Mouse (Mus musculus): ENCODE measurements around the gene Clk2. TPM values are rescaled to one million over a fixed set of nuclear protein-coding genes. Genes with fewer than 3 reads are reported as not detected.

The Clk2 gene
- total RNA-seq (2021) = 10 to 100 TPM; 36.8 to 52.2 TPM

GRCm38 (mm10) chr3:89164506-89165267, at the start of gene Clk2:
Gene Clk2 (plus strand): TSS chr3:89164795.
- peak; percentile 93 for DNase-seq (ENCODE audit: low spot score in 2 of 2)
- intact Hi-C loops (cut with DNase I) = loop anchor here (5.0 kb wide), 2 partner anchors 47 to 217 kb away; no protein-coding TSS in a partner anchor

GRCm38 (mm10) chr3:89115522-89115921, 49.1 kb upstream of the Clk2 start:
- DNase-seq (ENCODE audit: low spot score in 2 of 2) = no peak
- intact Hi-C loops (cut with DNase I) = loop anchor here (5.0 kb wide), 1 partner anchor 47 kb away; the partner anchor contains the start of genes Clk2 and Hcn3

GRCm38 (mm10) chr3:89123313-89123712, 41.3 kb upstream of the Clk2 start:
- no peak for DNase-seq (ENCODE audit: low spot score in 2 of 2)

GRCm38 (mm10) chr3:89124241-89124640, 40.4 kb upstream of the Clk2 start:
- DNase-seq (ENCODE audit: low spot score in 2 of 2) = no peak
- intact Hi-C loops (cut with DNase I) = no loop called here

More at GRCm38 (mm10) chr3:89123313-89123712, 41.3 kb upstream of the Clk2 start:
- intact Hi-C loops (cut with DNase I) = no loop called here

DNA sequence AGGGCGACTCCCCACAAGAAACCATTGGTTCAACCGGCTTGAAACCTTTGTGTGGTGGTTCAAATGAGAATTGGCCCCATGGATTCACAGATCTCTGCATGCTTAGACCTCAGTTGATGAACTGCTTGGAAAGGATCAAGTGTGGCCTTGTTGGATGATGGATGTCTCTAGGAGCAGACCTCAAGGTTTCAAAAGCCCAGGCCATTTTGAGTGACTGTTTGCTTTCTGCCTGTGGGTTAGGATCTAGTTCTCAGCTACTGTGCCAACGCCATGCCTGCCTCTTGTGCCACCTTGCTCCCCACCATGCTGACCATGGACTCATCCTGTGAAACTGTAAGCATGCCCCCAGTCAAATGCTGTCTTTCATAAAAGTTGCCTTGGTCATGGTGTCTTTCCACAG, 38.6 kb upstream of the Clk2 start:
- DNase-seq (ENCODE audit: low spot score in 2 of 2) = no peak
- intact Hi-C loops (cut with DNase I) = no loop called here

DNA sequence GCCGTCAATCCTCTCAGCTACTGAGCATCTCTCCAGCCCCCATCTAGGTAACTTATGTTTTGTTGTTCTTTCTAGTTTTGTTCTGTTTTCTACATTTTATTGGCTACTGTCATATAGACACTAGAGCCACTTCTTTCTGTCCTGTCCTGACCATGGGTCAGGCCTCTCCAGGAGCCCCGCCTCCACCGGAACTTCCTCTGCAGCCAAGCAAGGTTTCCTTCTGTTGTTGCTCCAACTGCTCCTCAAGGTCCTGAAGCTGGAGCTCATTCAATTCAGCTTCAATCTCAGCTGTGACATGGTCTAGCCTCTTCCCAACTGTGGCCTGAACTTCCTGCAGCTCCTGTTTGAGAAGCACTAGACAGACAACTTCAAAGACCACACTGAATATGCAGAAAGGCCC, 34.7 kb upstream of the Clk2 start:
- DNase-seq (ENCODE audit: low spot score in 2 of 2) = no peak
- intact Hi-C loops (cut with DNase I) = no loop called here

DNA sequence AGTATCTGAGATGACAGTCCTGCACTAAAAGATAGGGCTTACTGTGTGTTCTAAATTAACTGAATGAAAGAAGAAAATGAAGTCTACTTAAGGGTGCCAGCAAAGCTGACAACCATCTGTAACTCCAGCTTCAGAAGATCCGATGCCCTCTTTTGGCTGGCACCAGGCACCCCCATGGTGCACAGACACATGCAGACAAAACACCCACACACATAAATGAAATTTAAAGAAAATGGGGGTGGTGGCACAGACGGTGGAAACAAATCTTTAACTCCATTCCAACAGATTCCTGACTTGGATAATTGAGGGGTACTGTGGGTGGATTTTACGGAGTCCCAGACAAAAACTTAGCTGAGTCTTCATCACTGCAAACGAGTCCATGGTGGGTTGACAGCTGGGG, 32.8 kb upstream of the Clk2 start:
- intact Hi-C loops (cut with DNase I) = no loop called here
- peak; percentile 57 to 65 for DNase-seq (ENCODE audit: low spot score in 2 of 2)

DNA sequence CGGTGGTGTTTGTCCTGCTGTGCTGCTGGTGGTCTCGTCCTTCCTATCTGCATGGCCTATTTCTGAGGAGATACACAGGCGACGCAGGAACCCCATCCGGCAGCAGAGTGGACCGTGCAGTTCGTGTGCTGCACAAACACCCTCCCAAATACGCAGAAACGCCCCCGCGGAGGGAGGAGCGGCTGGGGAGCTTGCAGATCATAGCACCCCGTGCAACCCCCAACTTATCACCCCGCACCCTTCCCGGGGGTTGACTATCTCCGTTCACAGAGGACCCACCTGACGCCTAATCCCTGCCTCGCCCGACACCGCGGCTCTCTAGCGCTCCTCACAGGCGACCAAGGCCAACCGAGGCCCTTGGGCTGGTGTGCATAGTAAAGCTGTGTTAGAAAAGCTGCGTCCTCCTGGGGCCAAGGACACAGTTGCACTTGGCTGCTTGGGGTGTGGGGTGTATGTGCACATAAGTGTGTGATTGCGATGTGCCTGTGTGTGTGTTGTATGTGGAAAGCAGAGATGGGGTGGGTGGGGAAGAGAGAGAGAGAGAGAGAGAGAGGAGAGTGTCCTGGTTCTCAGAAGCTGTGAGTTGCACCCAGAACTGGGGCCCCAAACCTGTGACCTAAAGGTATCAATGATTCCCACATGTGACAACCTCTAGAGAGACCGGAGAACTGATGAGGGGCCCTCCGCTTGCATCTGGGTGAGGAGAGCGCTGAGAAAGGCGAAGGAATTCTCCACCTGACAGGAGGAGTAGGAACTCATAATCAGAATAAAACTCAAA, 32.1 kb upstream of the Clk2 start:
- peak; percentile 41 to 59 for DNase-seq (ENCODE audit: low spot score in 2 of 2)
- intact Hi-C loops (cut with DNase I) = no loop called here

DNA sequence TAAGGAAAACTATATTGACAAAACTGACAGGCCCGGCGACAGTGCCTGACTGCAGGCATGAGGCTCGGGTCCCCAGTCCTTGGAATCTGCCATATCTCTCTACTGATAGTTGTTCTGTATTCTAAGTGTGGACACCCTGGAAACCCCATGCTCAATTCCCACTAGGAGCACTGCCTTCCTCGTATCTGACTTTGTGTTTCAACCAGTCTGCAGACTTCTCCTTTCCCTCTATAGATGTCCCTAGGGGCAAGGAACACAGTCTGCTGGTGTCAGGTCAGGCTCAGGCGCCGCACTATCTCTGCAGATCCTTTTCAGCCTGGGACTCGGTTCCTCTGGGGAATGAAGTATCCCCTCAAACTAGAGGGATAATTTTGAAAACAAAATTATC, 31.5 kb upstream of the Clk2 start:
- intact Hi-C loops (cut with DNase I) = no loop called here
- no peak for DNase-seq (ENCODE audit: low spot score in 2 of 2)

DNA sequence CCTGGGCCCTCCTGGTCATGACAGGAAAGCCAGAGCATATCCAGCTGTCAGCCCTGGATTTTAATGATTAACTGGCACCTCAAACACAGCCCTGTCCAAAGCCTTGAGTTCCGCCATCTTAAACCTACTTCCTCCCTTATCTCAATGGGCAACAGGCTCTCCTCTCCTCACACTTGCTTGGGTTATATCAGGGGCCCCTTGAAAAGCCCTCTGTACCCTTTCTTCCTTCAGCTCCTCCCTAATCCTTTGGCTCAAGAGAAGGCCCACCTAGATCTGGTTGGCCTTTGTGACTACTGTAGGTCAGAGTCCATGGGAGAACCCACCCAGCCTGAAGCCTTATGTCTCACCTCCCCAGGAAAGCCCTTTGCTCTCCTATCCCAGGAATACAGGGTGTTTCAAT, 30.8 kb upstream of the Clk2 start:
- intact Hi-C loops (cut with DNase I) = no loop called here
- no peak for DNase-seq (ENCODE audit: low spot score in 2 of 2)

DNA sequence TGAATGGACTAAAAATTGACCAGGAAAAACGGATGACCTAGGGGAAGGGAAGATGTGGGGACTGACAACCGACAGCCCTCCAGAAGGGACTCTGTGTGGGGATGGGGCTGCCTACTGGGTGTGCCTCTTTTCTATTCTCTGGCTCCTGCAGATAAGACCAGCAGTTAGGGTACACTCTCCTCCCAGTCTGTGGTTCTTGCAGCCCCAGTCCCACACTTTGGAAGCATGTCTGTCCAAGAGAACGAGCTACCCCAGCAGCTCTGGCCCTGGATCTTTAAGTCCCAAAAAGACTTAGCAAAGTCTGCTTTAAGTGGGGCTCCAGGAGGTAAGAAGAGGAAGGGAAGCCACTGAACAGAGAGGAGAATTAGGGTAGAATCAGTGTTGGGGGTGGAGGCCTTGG, 28.6 kb upstream of the Clk2 start, which contains the start of gene Pklr:
Gene Pklr, plus strand, starts transcription at position 185 of the 400 bp plus-strand sequence.
- intact Hi-C loops (cut with DNase I) = no loop called here
- DNase-seq (ENCODE audit: low spot score in 2 of 2) = no peak

- no peak for DNase-seq (ENCODE audit: low spot score in 2 of 2)
- intact Hi-C loops (cut with DNase I) = no loop called here
Measured at GRCm38 (mm10) chr3:89136365-89136764, 28.2 kb upstream of the Clk2 start.

DNA sequence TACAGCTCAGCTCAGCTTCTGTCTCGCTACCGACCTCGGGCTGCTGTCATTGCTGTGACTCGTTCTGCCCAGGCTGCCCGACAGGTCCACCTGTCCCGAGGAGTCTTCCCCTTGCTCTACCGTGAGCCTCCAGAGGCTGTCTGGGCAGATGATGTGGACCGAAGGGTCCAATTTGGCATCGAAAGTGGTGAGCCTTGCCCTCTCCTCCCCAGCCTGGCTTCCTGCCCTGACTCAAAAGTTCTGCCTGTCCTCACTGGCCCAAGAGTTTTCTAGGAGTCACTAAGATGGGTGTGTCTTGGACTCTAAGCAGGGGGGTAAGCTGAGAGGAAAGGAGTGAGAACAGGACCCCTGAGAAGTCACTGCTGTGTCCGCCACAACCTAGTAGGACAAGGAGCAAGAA, 19.8 kb upstream of the Clk2 start:
- DNase-seq (ENCODE audit: low spot score in 2 of 2) = no peak
- intact Hi-C loops (cut with DNase I) = no loop called here

DNA sequence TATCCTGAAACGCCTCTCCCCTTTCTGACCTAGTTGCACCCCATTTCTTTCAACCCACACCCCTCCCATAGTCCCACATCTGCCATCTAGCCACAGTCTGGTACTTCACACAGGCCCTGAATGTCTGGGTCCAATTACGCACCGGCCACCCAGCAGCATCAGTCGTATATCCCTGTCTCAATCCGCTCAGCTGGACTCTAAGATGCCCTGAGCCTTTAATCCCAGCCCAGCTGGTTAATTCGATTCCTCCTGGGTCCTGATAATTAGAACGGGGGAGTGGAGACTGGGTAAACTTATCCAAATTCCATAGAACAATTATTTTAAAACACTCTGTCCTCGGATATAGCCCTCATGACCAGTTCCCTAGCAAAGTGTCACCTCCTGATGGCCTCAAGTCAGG, 19.0 kb upstream of the Clk2 start:
- intact Hi-C loops (cut with DNase I) = no loop called here
- no peak for DNase-seq (ENCODE audit: low spot score in 2 of 2)

GRCm38 (mm10) chr3:89147101-89147978, 17.3 kb upstream of the Clk2 start:
- DNase-seq (ENCODE audit: low spot score in 2 of 2) = no peak
- intact Hi-C loops (cut with DNase I) = no loop called here

GRCm38 (mm10) chr3:89147979-89148311, 16.6 kb upstream of the Clk2 start:
- DNase-seq (ENCODE audit: low spot score in 2 of 2) = no peak
- intact Hi-C loops (cut with DNase I) = no loop called here

- no peak for DNase-seq (ENCODE audit: low spot score in 2 of 2)
- intact Hi-C loops (cut with DNase I) = no loop called here
Measured at GRCm38 (mm10) chr3:89148567-89148966, 16.0 kb upstream of the Clk2 start.

DNA sequence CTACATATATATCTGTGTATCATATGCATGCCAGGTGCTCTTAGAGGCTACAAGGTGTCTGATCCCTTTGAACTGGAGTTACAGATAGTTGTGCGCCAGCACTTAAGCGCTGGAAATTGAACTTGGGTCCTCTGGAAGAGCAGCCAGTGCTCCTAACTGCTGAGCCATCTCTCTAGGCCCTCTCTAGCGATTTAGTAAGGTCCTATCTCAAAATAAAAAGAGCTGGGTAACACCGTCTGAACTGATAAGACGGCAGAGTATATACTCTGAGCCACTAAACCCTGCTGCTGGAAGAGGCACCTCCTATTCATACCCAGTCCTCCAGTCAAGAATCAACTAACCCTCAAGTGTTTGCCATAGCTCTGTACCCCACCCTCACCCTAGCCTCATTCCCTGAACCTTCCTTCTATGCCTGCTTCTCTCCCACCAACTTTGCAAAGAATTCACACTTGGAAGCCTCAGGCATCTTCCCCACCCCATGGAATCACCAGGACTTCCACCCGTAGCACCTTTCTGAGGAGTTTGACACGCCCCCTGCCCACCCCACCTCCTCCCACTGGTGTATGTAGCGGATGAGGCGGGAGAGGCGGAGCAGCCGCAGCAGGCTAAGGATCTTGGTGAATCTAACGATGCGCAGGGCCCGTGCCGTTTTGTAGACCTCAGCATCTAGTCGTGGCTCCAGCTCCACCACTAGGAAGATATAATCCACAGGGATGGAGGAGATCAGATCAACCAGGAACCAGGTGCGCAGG, 12.3 kb upstream of the Clk2 start:
- intact Hi-C loops (cut with DNase I) = no loop called here

GRCm38 (mm10) chr3:89156951-89157350, 7.6 kb upstream of the Clk2 start:
- intact Hi-C loops (cut with DNase I) = loop anchor here (5.0 kb wide), 1 partner anchor 65 kb away; the partner anchor contains the start of gene Rusc1
- DNase-seq (ENCODE audit: low spot score in 2 of 2) = no peak

More for the DNA sequence above, 12.3 kb upstream of the Clk2 start:
- no peak for DNase-seq (ENCODE audit: low spot score in 2 of 2)
